Mouse (Mus musculus) CD4-positive, CD25-positive, alpha-beta regulatory T cell, adult 9 weeks (primary cell): Measurements from ENCODE around the gene Gm7145. TPM values are rescaled to one million over a fixed set of nuclear protein-coding genes. Genes with fewer than 3 reads are reported as not detected.

Experiments
- polyA plus RNA-seq: library from polyadenylated mRNA; unstranded; fragments of 100-300 nt; shearing (Covaris generic); gene quantifications from one replicate; pipeline ENCODE4 v1.2.1, GENCODE M21; 2017

The Gm7145 gene
- not detected for polyA plus RNA-seq

GRCm38 (mm10) chr1:117965639-117966038, at the start of gene Gm7145:
Gm7145 (plus strand) TSS chr1:117965939.

GRCm38 (mm10) chr1:117927715-117928114, 38.0 kb upstream of the Gm7145 start, which contains the start of gene Gm28168:
Gm28168 (plus strand) TSS chr1:117928015.

Other genes with a start within 250 kb of the Gm7145 start
- gene B020011L13Rik, start 184.8 kb upstream of the Gm7145 start, polyA plus RNA-seq: not detected
- gene Gm28360, start 135.9 kb upstream of the Gm7145 start, polyA plus RNA-seq: not detected
- gene Gm28168, start 37.9 kb upstream of the Gm7145 start, polyA plus RNA-seq: not detected
- not detected for gene Gm29106, start 210.6 kb downstream of the Gm7145 start, polyA plus RNA-seq